Mouse (Mus musculus) hindbrain, embryonic 11.5 days (tissue): ENCODE data around the gene Fmn2. TPM values are rescaled to one million over a fixed set of nuclear protein-coding genes. Genes with fewer than 3 reads are reported as not detected.

ENCODE experiments used
- ATAC-seq: fragments of 200-750 bp; cut with Nextera tagmentation; 2 replicates; pipeline ENCODE4 v1.8.0; 2017; ENCODE audit warnings: mild to moderate bottlenecking, moderate TSS enrichment, moderate library complexity; ENCODE audit not compliant: low FRiP score
- DNase-seq: peaks from one replicate; pipeline ENCODE4 v3.0.0-alpha.2; 2015; ENCODE audit warnings: low spot score
- H3K27ac ChIP-seq: fragments of 300-500 bp; sonication (generic); 2 replicates; pipeline ENCODE4 v1.5.1; 2014; ENCODE audit warnings: mild to moderate bottlenecking, low read depth, low read length
- H3K27me3 ChIP-seq: fragments of 300-500 bp; sonication (generic); 2 replicates; pipeline ENCODE4 v1.6.1; 2014; ENCODE audit warnings: mild to moderate bottlenecking, low read length, moderate library complexity, mixed read lengths; ENCODE audit not compliant: control insufficient read depth, insufficient read depth
- H3K36me3 ChIP-seq: fragments of 300-500 bp; sonication (generic); 2 replicates; pipeline ENCODE4 v1.6.1; 2014; ENCODE audit warnings: mild to moderate bottlenecking, low read length, moderate library complexity, mixed read lengths; ENCODE audit not compliant: control insufficient read depth, insufficient read depth
- H3K4me1 ChIP-seq: fragments of 300-500 bp; sonication (generic); replicated peaks from 2 replicates; pipeline ENCODE4 v1.6.1; 2014; ENCODE audit warnings: low read length, mixed read lengths; ENCODE audit not compliant: control insufficient read depth, insufficient read depth
- H3K4me2 ChIP-seq: fragments of 300-500 bp; sonication (generic); replicated peaks from 2 replicates; pipeline ENCODE4 v1.6.1; 2014; ENCODE audit warnings: mild to moderate bottlenecking, low read depth, low read length
- H3K4me3 ChIP-seq: fragments of 300-500 bp; sonication (generic); 2 replicates; pipeline ENCODE4 v1.5.1; 2014; ENCODE audit warnings: low read depth, low read length
- H3K9ac ChIP-seq: fragments of 300-500 bp; sonication (generic); 2 replicates; pipeline ENCODE4 v1.6.1; 2014; ENCODE audit warnings: low read depth, low read length
- H3K9me3 ChIP-seq: fragments of 300-500 bp; sonication (generic); 2 replicates; pipeline ENCODE4 v1.6.1; 2016; ENCODE audit warnings: low read length; ENCODE audit not compliant: control insufficient read depth
- whole genome bisulfite sequencing: fragments of 180-500 bp; shearing (Covaris S2); extraction: QIAGEN DNeasy Blood & Tissue Kit; methylation state at CpG from one replicate; pipeline ENCODE4 v1.1.7; 2014; 5-methylcytosine and 5-hydroxymethylcytosine counted together
- polyA plus RNA-seq: library from polyadenylated mRNA; unstranded; fragments of >200 nt; fragmentation: Nextera tagmentation; extraction: Ambion mirVana; gene quantifications from 2 replicates; pipeline ENCODE4 v1.2.1, GENCODE M21; 2014

The Fmn2 gene
- polyA plus RNA-seq, 1 experiment from 2014 or later: 11.3 TPM

GRCm38 (mm10) chr1:174548291-174548690, 46.7 kb downstream of the Fmn2 start:
- Histone ChIP-seq H3K4me2 (no peak overlapping the region), H3K9ac (no peak overlapping the region), H3K27ac (no peak overlapping the region), H3K36me3 (no peaks in the 10 kb centered on the region), H3K27me3 (no peaks in the 10 kb centered on the region), H3K4me1 (no peaks in the 10 kb centered on the region), H3K4me3 (no peak overlapping the region), H3K9me3 (no peaks in the 10 kb centered on the region)
- ATAC-seq (no peak), DNase-seq (no peak)
- WGBS: 89% methylated on average over 5 of the region's 5 CpGs

GRCm38 (mm10) chr1:174553272-174554007, 51.8 kb downstream of the Fmn2 start:
- no peaks in the 10 kb centered on the region for H3K4me1 ChIP-seq
- H3K9ac ChIP-seq: no peak overlapping the region
- 37% methylated on average over 2 of the region's 2 CpGs for WGBS
- no peak overlapping the region for H3K27ac ChIP-seq
- no peaks in the 10 kb centered on the region for H3K9me3 ChIP-seq
- no peak overlapping the region for H3K4me2 ChIP-seq
- H3K36me3 ChIP-seq: no peaks in the 10 kb centered on the region
- no peak overlapping the region for H3K4me3 ChIP-seq
- DNase-seq (peak; percentile 79), ATAC-seq (peak; percentile 47; the same call in 1 of the 2 replicates)
- no peaks in the 10 kb centered on the region for H3K27me3 ChIP-seq

GRCm38 (mm10) chr1:174555412-174555811, 53.8 kb downstream of the Fmn2 start:
- Histone ChIP-seq H3K27ac (no peak overlapping the region), H3K27me3 (no peaks in the 10 kb centered on the region), H3K9ac (no peak overlapping the region), H3K36me3 (no peaks in the 10 kb centered on the region), H3K4me3 (no peak overlapping the region), H3K4me1 (no peaks in the 10 kb centered on the region), H3K4me2 (no peak overlapping the region), H3K9me3 (no peaks in the 10 kb centered on the region)
- WGBS: 74% methylated on average over 3 of the region's 3 CpGs
- ATAC-seq: no peak
- DNase-seq: no peak

- H3K36me3 ChIP-seq: no peaks in the 10 kb centered on the region
- no peak overlapping the region for H3K4me2 ChIP-seq
- H3K9me3 ChIP-seq: no peaks in the 10 kb centered on the region
- ATAC-seq: no peak
- no peak overlapping the region for H3K4me3 ChIP-seq
- H3K27ac ChIP-seq: no peak overlapping the region
- H3K27me3 ChIP-seq: no peaks in the 10 kb centered on the region
- no peak for DNase-seq
- no peak overlapping the region for H3K9ac ChIP-seq
- H3K4me1 ChIP-seq: no peaks in the 10 kb centered on the region
- 63% methylated on average over 4 of the region's 4 CpGs for WGBS
Measured at GRCm38 (mm10) chr1:174557211-174557610, 55.6 kb downstream of the Fmn2 start.

- Histone ChIP-seq H3K27ac (no peak overlapping the region), H3K36me3 (no peaks in the 10 kb centered on the region), H3K27me3 (no peaks in the 10 kb centered on the region), H3K9me3 (no peaks in the 10 kb centered on the region), H3K4me3 (no peak overlapping the region), H3K9ac (no peak overlapping the region), H3K4me1 (no peaks in the 10 kb centered on the region), H3K4me2 (no peak overlapping the region)
- DNase-seq: no peak
- ATAC-seq: no peak
- 84% methylated on average over 3 of the region's 3 CpGs for WGBS
Measured at GRCm38 (mm10) chr1:174557841-174558240, 56.2 kb downstream of the Fmn2 start.

- H3K27me3 ChIP-seq: no peaks in the 10 kb centered on the region
- DNase-seq (no peak), ATAC-seq (no peak)
- no peak overlapping the region for H3K27ac ChIP-seq
- no peaks in the 10 kb centered on the region for H3K4me1 ChIP-seq
- H3K9ac ChIP-seq: no peak overlapping the region
- no peaks in the 10 kb centered on the region for H3K36me3 ChIP-seq
- WGBS: 95% methylated on average over 2 of the region's 2 CpGs
- H3K4me2 ChIP-seq: no peak overlapping the region
- H3K4me3 ChIP-seq: no peak overlapping the region
- H3K9me3 ChIP-seq: no peaks in the 10 kb centered on the region
Measured at GRCm38 (mm10) chr1:174558488-174558887, 56.9 kb downstream of the Fmn2 start.

- Histone ChIP-seq H3K4me2 (no peak overlapping the region), H3K27me3 (no peaks in the 10 kb centered on the region), H3K9me3 (no peaks in the 10 kb centered on the region), H3K4me3 (no peak overlapping the region), H3K9ac (no peak overlapping the region), H3K4me1 (no peaks in the 10 kb centered on the region), H3K36me3 (no peaks in the 10 kb centered on the region), H3K27ac (no peak overlapping the region)
- WGBS: 92% methylated on average over 6 of the region's 6 CpGs
- ATAC-seq (no peak), DNase-seq (no peak)
Measured at GRCm38 (mm10) chr1:174564561-174564960, 62.9 kb downstream of the Fmn2 start.

GRCm38 (mm10) chr1:174568609-174569008, 67.0 kb downstream of the Fmn2 start:
- no peaks in the 10 kb centered on the region for H3K4me1 ChIP-seq
- H3K27ac ChIP-seq: no peak overlapping the region
- H3K9ac ChIP-seq: no peak overlapping the region
- DNase-seq (no peak), ATAC-seq (peak; percentile 33; the same call in 1 of the 2 replicates)
- 88% methylated on average over 3 of the region's 3 CpGs for WGBS
- no peaks in the 10 kb centered on the region for H3K27me3 ChIP-seq
- H3K4me3 ChIP-seq: no peak overlapping the region
- H3K9me3 ChIP-seq: no peaks in the 10 kb centered on the region
- no peaks in the 10 kb centered on the region for H3K36me3 ChIP-seq
- H3K4me2 ChIP-seq: no peak overlapping the region

- H3K36me3 ChIP-seq: no peaks in the 10 kb centered on the region
- H3K4me1 ChIP-seq: no peaks in the 10 kb centered on the region
- peak; percentile 29 for DNase-seq
- H3K9me3 ChIP-seq: no peaks in the 10 kb centered on the region
- ATAC-seq: no peak
- no peak overlapping the region for H3K27ac ChIP-seq
- no peak overlapping the region for H3K9ac ChIP-seq
- H3K4me3 ChIP-seq: no peak overlapping the region
- H3K4me2 ChIP-seq: no peak overlapping the region
- H3K27me3 ChIP-seq: no peaks in the 10 kb centered on the region
- WGBS: 75% methylated on average over 5 of the region's 5 CpGs
Measured at GRCm38 (mm10) chr1:174592420-174592980, 90.9 kb downstream of the Fmn2 start.
